Mouse (Mus musculus) midbrain, embryonic 14.5 days (tissue): Measurements from ENCODE around the gene Slc25a45. TPM values are rescaled to one million over a fixed set of nuclear protein-coding genes. Genes with fewer than 3 reads are reported as not detected.

Experiments used
- ATAC-seq: fragments of 200-750 bp; cut with Nextera tagmentation; 2 replicates; pipeline ENCODE4 v1.8.0; 2017; ENCODE audit warnings: moderate number of reproducible peaks, moderate library complexity; ENCODE audit not compliant: low FRiP score, low TSS enrichment
- DNase-seq: peaks from one replicate; pipeline ENCODE4 v3.0.0-alpha.2; 2015
- H3K27ac ChIP-seq: fragments of 300-500 bp; sonication (generic); replicated peaks from 2 replicates; pipeline ENCODE4 v1.5.1; 2014; ENCODE audit warnings: mild to moderate bottlenecking, low read depth, low read length, moderate library complexity
- H3K27me3 ChIP-seq: fragments of 300-500 bp; sonication (generic); 2 replicates; pipeline ENCODE4 v1.6.1; 2014; ENCODE audit warnings: low read length, control low read depth, mixed read lengths; ENCODE audit not compliant: control insufficient read depth, insufficient read depth
- H3K36me3 ChIP-seq: fragments of 300-500 bp; sonication (generic); 2 replicates; pipeline ENCODE4 v1.6.1; 2014; ENCODE audit warnings: low read length, control low read depth; ENCODE audit not compliant: control insufficient read depth, insufficient read depth
- H3K4me1 ChIP-seq: fragments of 300-500 bp; sonication (generic); 2 replicates; pipeline ENCODE4 v1.6.1; 2014; ENCODE audit warnings: mild to moderate bottlenecking, antibody characterized with exemption, low read length, control low read depth; ENCODE audit not compliant: control insufficient read depth, insufficient read depth
- H3K4me2 ChIP-seq: fragments of 300-500 bp; sonication (generic); 2 replicates; pipeline ENCODE4 v1.6.1; 2014; ENCODE audit warnings: mild to moderate bottlenecking, low read length, moderate library complexity
- H3K4me3 ChIP-seq: fragments of 300-500 bp; sonication (generic); replicated peaks from 2 replicates; pipeline ENCODE4 v1.5.1; 2014; ENCODE audit warnings: low read depth, low read length
- H3K9ac ChIP-seq: fragments of 300-500 bp; sonication (generic); replicated peaks from 2 replicates; pipeline ENCODE4 v1.6.1; 2014; ENCODE audit warnings: mild to moderate bottlenecking, low read length, moderate library complexity
- H3K9me3 ChIP-seq: fragments of 300-500 bp; sonication (generic); 2 replicates; pipeline ENCODE4 v1.6.1; 2016; ENCODE audit warnings: low read length, control low read depth, mixed read lengths; ENCODE audit not compliant: control insufficient read depth
- WGBS: fragments of 180-500 bp; shearing (Covaris S2); extraction: QIAGEN DNeasy Blood & Tissue Kit; methylation state at CpG from one replicate; pipeline ENCODE4 v1.1.7; 2014; 5-methylcytosine and 5-hydroxymethylcytosine counted together
- polyA plus RNA-seq: library from polyadenylated mRNA; unstranded; fragments of >200 nt; fragmentation: Nextera tagmentation; extraction: Ambion mirVana; gene quantifications from 2 replicates; pipeline ENCODE4 v1.2.1, GENCODE M21; 2014

Slc25a45 gene
- 0.73 and 1.2 TPM in 2 replicates for polyA plus RNA-seq

- Histone ChIP-seq H3K4me3 (no peak within 1 kb of the TSS), H3K9me3 (no peaks in the 10 kb centered on the region), H3K27ac (0 out of 2 replicates have a peak within 1 kb of the TSS, but pooled peaks have one; percentile 21), H3K36me3 (no peaks in the 10 kb centered on the region), H3K4me2 (peak within 1 kb of the TSS; percentile 10; the same call in 1 of the 2 replicates), H3K9ac (no peak within 1 kb of the TSS; the same call in 1 of the 2 replicates), H3K27me3 (no peaks in the 10 kb centered on the region), H3K4me1 (peaks cover 9% of the 10 kb centered on the region)
- WGBS = 46% methylated on average over 15 of the region's 15 CpGs
- peak; percentile 81 for DNase-seq
- ATAC-seq = no peak
Observed at GRCm38 (mm10) chr19:5877618-5878361, at the start of gene Slc25a45. Slc25a45 (plus strand) TSS chr19:5877808.

DNA sequence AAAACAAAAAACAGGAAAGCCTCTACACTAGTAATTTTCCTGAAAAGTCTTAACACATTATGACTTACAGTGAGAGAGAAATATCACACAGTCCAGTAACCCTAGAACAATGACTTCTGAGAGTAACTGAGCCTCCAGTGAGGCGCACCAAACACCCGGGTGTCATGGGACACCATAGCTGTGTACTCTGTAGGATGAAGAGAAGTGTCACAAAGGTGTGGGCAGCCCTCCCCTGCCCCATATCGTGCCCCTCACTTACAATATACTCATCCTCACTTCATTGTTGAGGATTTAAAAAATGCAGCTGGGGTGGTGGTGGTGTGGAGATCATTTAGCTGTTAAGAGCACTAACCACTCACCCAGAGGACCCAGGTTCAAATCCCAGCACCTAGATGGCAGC lies 49.5 kb upstream of the Slc25a45 start:
- H3K9me3 ChIP-seq = no peaks in the 10 kb centered on the region
- no peaks in the 10 kb centered on the region for H3K4me1 ChIP-seq
- no peak overlapping the region for H3K9ac ChIP-seq
- H3K36me3 ChIP-seq = no peaks in the 10 kb centered on the region
- WGBS = 94% methylated on average over 3 of the region's 3 CpGs
- no peak overlapping the region for H3K4me3 ChIP-seq
- DNase-seq (no peak), ATAC-seq (no peak)
- H3K4me2 ChIP-seq = no peak overlapping the region
- H3K27me3 ChIP-seq = no peaks in the 10 kb centered on the region
- H3K27ac ChIP-seq = no peak overlapping the region

GRCm38 (mm10) chr19:5828905-5829304 lies 48.7 kb upstream of the Slc25a45 start:
- ATAC-seq (no peak), DNase-seq (no peak)
- Histone ChIP-seq H3K36me3 (no peaks in the 10 kb centered on the region), H3K9ac (no peak overlapping the region), H3K4me1 (no peaks in the 10 kb centered on the region), H3K9me3 (no peaks in the 10 kb centered on the region), H3K4me2 (no peak overlapping the region), H3K27me3 (no peaks in the 10 kb centered on the region), H3K4me3 (no peak overlapping the region), H3K27ac (no peak overlapping the region)
- 94% methylated on average over 7 of the region's 7 CpGs for WGBS

GRCm38 (mm10) chr19:5829958-5830615 lies 47.5 kb upstream of the Slc25a45 start:
- H3K36me3 ChIP-seq = no peaks in the 10 kb centered on the region
- H3K9me3 ChIP-seq = no peaks in the 10 kb centered on the region
- no peak overlapping the region for H3K9ac ChIP-seq
- H3K27me3 ChIP-seq = no peaks in the 10 kb centered on the region
- H3K4me3 ChIP-seq = no peak overlapping the region
- WGBS = 76% methylated on average over 19 of the region's 19 CpGs
- no peak overlapping the region for H3K4me2 ChIP-seq
- no peak for ATAC-seq
- H3K4me1 ChIP-seq = no peaks in the 10 kb centered on the region
- no peak for DNase-seq
- H3K27ac ChIP-seq = no peak overlapping the region

DNA sequence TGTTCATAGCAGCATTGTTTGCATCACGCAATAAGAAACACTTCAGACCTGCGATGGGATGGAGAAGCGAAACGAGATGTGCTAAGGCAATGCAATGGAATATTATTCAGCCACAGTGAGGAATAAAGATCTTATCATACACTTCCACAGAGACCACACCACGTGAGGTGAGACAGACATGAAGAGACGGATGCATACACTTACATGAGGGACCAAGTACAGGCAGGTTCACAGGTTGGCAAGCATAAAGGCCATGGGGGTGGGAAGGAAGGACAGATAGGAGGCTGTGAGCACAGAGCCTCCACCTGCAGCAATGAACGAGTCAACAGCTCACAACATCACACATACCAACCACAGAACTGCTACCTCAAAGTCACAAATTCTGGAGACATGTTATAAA lies 46.8 kb upstream of the Slc25a45 start:
- Histone ChIP-seq H3K27me3 (no peaks in the 10 kb centered on the region), H3K9me3 (no peaks in the 10 kb centered on the region), H3K9ac (no peak overlapping the region), H3K27ac (no peak overlapping the region), H3K4me3 (no peak overlapping the region), H3K4me2 (no peak overlapping the region), H3K4me1 (no peaks in the 10 kb centered on the region), H3K36me3 (no peaks in the 10 kb centered on the region)
- no peak for DNase-seq
- WGBS = 90% methylated on average over 7 of the region's 7 CpGs
- ATAC-seq = no peak

- Histone ChIP-seq H3K36me3 (no peaks in the 10 kb centered on the region), H3K27me3 (no peaks in the 10 kb centered on the region), H3K4me1 (no peaks in the 10 kb centered on the region), H3K9ac (no peak overlapping the region), H3K27ac (no peak overlapping the region), H3K4me3 (no peak overlapping the region), H3K9me3 (no peaks in the 10 kb centered on the region), H3K4me2 (no peak overlapping the region)
- 90% methylated on average over 11 of the region's 11 CpGs for WGBS
- ATAC-seq (no peak), DNase-seq (no peak)
Observed at GRCm38 (mm10) chr19:5831224-5831957, 46.2 kb upstream of the Slc25a45 start.

DNA sequence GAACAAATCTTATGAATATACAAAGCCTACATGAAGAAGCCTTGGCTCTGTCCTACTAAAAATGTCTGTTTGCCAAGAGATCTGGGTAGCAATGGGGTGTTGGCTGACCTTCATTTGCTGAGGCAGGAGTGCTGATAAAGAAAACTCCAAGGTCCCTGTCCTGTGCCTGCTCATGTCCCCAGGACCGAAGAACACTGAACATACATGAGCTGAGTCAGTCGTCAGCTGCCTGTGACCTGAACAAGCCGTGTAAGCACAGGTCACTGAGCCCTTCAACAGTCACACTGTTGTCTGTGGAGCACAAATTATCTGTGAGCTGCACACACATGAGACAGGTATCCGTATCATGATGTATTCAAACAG lies 45.7 kb upstream of the Slc25a45 start:
- Histone ChIP-seq H3K27me3 (no peaks in the 10 kb centered on the region), H3K4me2 (no peak overlapping the region), H3K36me3 (no peaks in the 10 kb centered on the region), H3K9me3 (no peaks in the 10 kb centered on the region), H3K27ac (no peak overlapping the region), H3K4me3 (no peak overlapping the region), H3K4me1 (no peaks in the 10 kb centered on the region), H3K9ac (no peak overlapping the region)
- WGBS = 87% methylated on average over 4 of the region's 4 CpGs
- no peak for ATAC-seq
- DNase-seq = no peak

GRCm38 (mm10) chr19:5832326-5832725 lies 45.3 kb upstream of the Slc25a45 start:
- WGBS = 63% methylated on average over 6 of the region's 6 CpGs
- no peak overlapping the region for H3K27ac ChIP-seq
- no peak overlapping the region for H3K9ac ChIP-seq
- no peak overlapping the region for H3K4me2 ChIP-seq
- DNase-seq (no peak), ATAC-seq (no peak)
- no peaks in the 10 kb centered on the region for H3K27me3 ChIP-seq
- H3K36me3 ChIP-seq = no peaks in the 10 kb centered on the region
- no peaks in the 10 kb centered on the region for H3K9me3 ChIP-seq
- no peak overlapping the region for H3K4me3 ChIP-seq
- no peaks in the 10 kb centered on the region for H3K4me1 ChIP-seq
